Mouse (Mus musculus): ENCODE measurements around the gene Tmem50b. TPM values are rescaled to one million over a fixed set of nuclear protein-coding genes. Genes with fewer than 3 reads are reported as not detected.
A peak's percentile ranks its signal among the peaks of the same experiment; 100 is the strongest.

Gene Tmem50b
- polyA plus RNA-seq, 2 experiments = 25.4 to 46.7 TPM

GRCm38 (mm10) chr16:91552072-91552471, 45.5 kb downstream of the Tmem50b start:
- Histone ChIP-seq H3K36me3 (ENCODE audit: control insufficient read depth, insufficient read depth, low read length) (peaks cover 15% of the 10 kb centered on the region), H3K9me3 (ENCODE audit: control insufficient read depth, low read length) (no peaks in the 10 kb centered on the region), H3K27me3 (ENCODE audit: control insufficient read depth, insufficient read depth, low read length) (no peaks in the 10 kb centered on the region), H3K4me3 (replicated peaks; ENCODE audit: low read length) (no peak overlapping the region), H3K4me2 (replicated peaks; ENCODE audit: low read depth, low read length, severe bottlenecking) (no peak overlapping the region), H3K27ac (replicated peaks; ENCODE audit: low read depth, low read length) (no peak overlapping the region), H3K9ac (ENCODE audit: low read depth, low read length, severe bottlenecking) (no peak overlapping the region), H3K4me1 (ENCODE audit: control insufficient read depth, insufficient read depth, low read length) (peaks cover 24% of the 10 kb centered on the region)
- DNase-seq (ENCODE audit: low spot score) = no peak
- TF ChIP-seq POLR2A (IDR thresholded peaks at IDR 0.05; ENCODE audit: borderline replicate concordance, extremely low read depth, insufficient read depth, insufficient read length) = no peak
- 57% methylated on average over 9 of the region's 9 CpGs for WGBS
- no peak for ATAC-seq (ENCODE audit: low FRiP score, low read depth)

GRCm38 (mm10) chr16:91551081-91551524, 46.5 kb downstream of the Tmem50b start:
- H3K9ac ChIP-seq (ENCODE audit: low read depth, low read length, severe bottlenecking) = no peak overlapping the region
- no peak for TF ChIP-seq POLR2A (IDR thresholded peaks at IDR 0.05; ENCODE audit: borderline replicate concordance, extremely low read depth, insufficient read depth, insufficient read length)
- H3K9me3 ChIP-seq (ENCODE audit: control insufficient read depth, low read length) = no peaks in the 10 kb centered on the region
- ATAC-seq (ENCODE audit: low FRiP score, low read depth) (no peak), DNase-seq (ENCODE audit: low spot score) (no peak)
- H3K27me3 ChIP-seq (ENCODE audit: control insufficient read depth, insufficient read depth, low read length) = no peaks in the 10 kb centered on the region
- WGBS = 78% methylated on average over 10 of the region's 10 CpGs
- H3K4me2 ChIP-seq (replicated peaks; ENCODE audit: low read depth, low read length, severe bottlenecking) = no peak overlapping the region
- no peak overlapping the region for H3K4me3 ChIP-seq (replicated peaks; ENCODE audit: low read length)
- peaks cover 24% of the 10 kb centered on the region for H3K4me1 ChIP-seq (ENCODE audit: control insufficient read depth, insufficient read depth, low read length)
- peaks cover 15% of the 10 kb centered on the region for H3K36me3 ChIP-seq (ENCODE audit: control insufficient read depth, insufficient read depth, low read length)
- no peak overlapping the region for H3K27ac ChIP-seq (replicated peaks; ENCODE audit: low read depth, low read length)

DNA sequence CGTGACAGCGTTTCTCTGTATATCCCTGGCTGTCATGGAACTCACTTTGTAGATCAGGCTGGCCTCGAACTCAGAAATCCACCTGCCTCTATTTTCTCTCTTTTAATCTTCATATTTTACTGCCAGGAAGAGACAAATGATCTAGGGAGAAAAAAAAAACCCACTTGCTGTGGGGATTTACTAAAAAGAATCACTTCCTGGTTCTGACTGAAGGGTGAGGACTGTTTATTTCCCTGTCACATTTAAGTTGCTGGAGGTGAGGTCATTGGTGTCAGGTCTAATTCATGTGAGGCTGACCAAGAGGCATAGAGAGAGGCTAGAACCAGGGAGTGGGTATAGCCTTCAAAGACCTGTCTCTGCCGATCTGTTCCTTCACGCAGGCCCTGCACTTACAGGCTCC, 48.0 kb downstream of the Tmem50b start:
- 67% methylated on average over 5 of the region's 5 CpGs for WGBS
- Histone ChIP-seq H3K9me3 (ENCODE audit: control insufficient read depth, low read length) (no peaks in the 10 kb centered on the region), H3K27ac (replicated peaks; ENCODE audit: low read depth, low read length) (no peak overlapping the region), H3K4me3 (replicated peaks; ENCODE audit: low read length) (no peak overlapping the region), H3K4me2 (replicated peaks; ENCODE audit: low read depth, low read length, severe bottlenecking) (no peak overlapping the region), H3K9ac (ENCODE audit: low read depth, low read length, severe bottlenecking) (no peak overlapping the region), H3K36me3 (ENCODE audit: control insufficient read depth, insufficient read depth, low read length) (peaks cover 3% of the 10 kb centered on the region; the same call in 1 of the 2 replicates), H3K27me3 (ENCODE audit: control insufficient read depth, insufficient read depth, low read length) (no peaks in the 10 kb centered on the region), H3K4me1 (ENCODE audit: control insufficient read depth, insufficient read depth, low read length) (peaks cover 24% of the 10 kb centered on the region)
- no peak for DNase-seq (ENCODE audit: low spot score)
- no peak for TF ChIP-seq POLR2A (IDR thresholded peaks at IDR 0.05; ENCODE audit: borderline replicate concordance, extremely low read depth, insufficient read depth, insufficient read length)
- ATAC-seq (ENCODE audit: low FRiP score, low read depth) = no peak

- H3K9ac ChIP-seq (ENCODE audit: low read depth, low read length, severe bottlenecking) = no peak overlapping the region
These were observed 48.6 kb downstream of the Tmem50b start for GRCm38 (mm10) chr16:91548996-91549395.

GRCm38 (mm10) chr16:91548586-91548985, 49.0 kb downstream of the Tmem50b start:
- no peak for TF ChIP-seq POLR2A (IDR thresholded peaks at IDR 0.05; ENCODE audit: borderline replicate concordance, extremely low read depth, insufficient read depth, insufficient read length)

More at GRCm38 (mm10) chr16:91548996-91549395, 48.6 kb downstream of the Tmem50b start:
- Histone ChIP-seq H3K4me1 (ENCODE audit: control insufficient read depth, insufficient read depth, low read length) (peaks cover 23% of the 10 kb centered on the region), H3K27ac (replicated peaks; ENCODE audit: low read depth, low read length) (no peak overlapping the region), H3K4me2 (replicated peaks; ENCODE audit: low read depth, low read length, severe bottlenecking) (peak overlapping the region; percentile 58), H3K9me3 (ENCODE audit: control insufficient read depth, low read length) (no peaks in the 10 kb centered on the region), H3K4me3 (replicated peaks; ENCODE audit: low read length) (0 out of 2 replicates have a peak overlapping the region, but pooled peaks have one; percentile 89), H3K27me3 (ENCODE audit: control insufficient read depth, insufficient read depth, low read length) (no peaks in the 10 kb centered on the region), H3K36me3 (ENCODE audit: control insufficient read depth, insufficient read depth, low read length) (0 out of 2 replicates have a peak, but pooled peaks cover 3% of the 10 kb centered on the region)
- no peak for ATAC-seq (ENCODE audit: low FRiP score, low read depth)
- TF ChIP-seq POLR2A (IDR thresholded peaks at IDR 0.05; ENCODE audit: borderline replicate concordance, extremely low read depth, insufficient read depth, insufficient read length) = no peak
- no peak for DNase-seq (ENCODE audit: low spot score)
- 63% methylated on average over 2 of the region's 2 CpGs for WGBS

More at GRCm38 (mm10) chr16:91548586-91548985, 49.0 kb downstream of the Tmem50b start:
- 31% methylated on average over 5 of the region's 5 CpGs for WGBS
- H3K4me2 ChIP-seq (replicated peaks; ENCODE audit: low read depth, low read length, severe bottlenecking) = peak overlapping the region; percentile 58
- no peak overlapping the region for H3K27ac ChIP-seq (replicated peaks; ENCODE audit: low read depth, low read length)
- no peaks in the 10 kb centered on the region for H3K27me3 ChIP-seq (ENCODE audit: control insufficient read depth, insufficient read depth, low read length)
- 0 out of 2 replicates have a peak overlapping the region, but pooled peaks have one; percentile 89 for H3K4me3 ChIP-seq (replicated peaks; ENCODE audit: low read length)
- H3K36me3 ChIP-seq (ENCODE audit: control insufficient read depth, insufficient read depth, low read length) = 0 out of 2 replicates have a peak, but pooled peaks cover 3% of the 10 kb centered on the region
- ATAC-seq (ENCODE audit: low FRiP score, low read depth) (no peak), DNase-seq (ENCODE audit: low spot score) (no peak)
- no peaks in the 10 kb centered on the region for H3K9me3 ChIP-seq (ENCODE audit: control insufficient read depth, low read length)
- H3K4me1 ChIP-seq (ENCODE audit: control insufficient read depth, insufficient read depth, low read length) = peaks cover 18% of the 10 kb centered on the region
- H3K9ac ChIP-seq (ENCODE audit: low read depth, low read length, severe bottlenecking) = no peak overlapping the region
